Mouse (Mus musculus): Measurements from ENCODE around the gene Top2b. TPM values are rescaled to one million over a fixed set of nuclear protein-coding genes. Genes with fewer than 3 reads are reported as not detected.

Gene Top2b
- polyA plus RNA-seq, 1 experiment: 12.4 TPM

DNA sequence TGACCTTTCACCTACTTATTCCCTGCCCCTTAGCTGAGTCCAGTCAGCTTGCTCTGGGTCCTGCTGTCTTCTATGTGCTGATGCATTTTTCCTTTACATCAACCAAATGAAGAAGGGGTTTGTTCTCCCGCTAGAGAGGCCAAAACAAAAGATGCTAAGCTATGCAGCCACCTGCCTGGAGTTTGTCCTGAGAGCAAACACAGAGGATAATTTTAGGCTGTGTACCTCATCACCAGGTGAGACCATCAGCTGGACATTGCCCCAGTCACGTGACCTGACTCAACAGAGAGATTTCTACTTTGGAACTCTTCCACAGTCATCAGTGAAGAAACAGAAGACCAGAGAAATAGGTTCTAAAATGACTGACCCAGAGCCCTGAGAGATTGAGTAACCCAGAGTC is 114.5 kb downstream of the Top2b start:
- H3K36me3 ChIP-seq (ENCODE audit: control insufficient read depth, insufficient read depth): no peaks in the 10 kb centered on the region
- no peaks in the 10 kb centered on the region for H3K79me3 ChIP-seq (ENCODE audit: low read depth)
- TF ChIP-seq MAX (IDR thresholded peaks at IDR 0.05) (no peak), MYOD1 (IDR thresholded peaks at IDR 0.05; ENCODE audit: control insufficient read depth, insufficient read length, low read depth) (no peak), FOSL1 (IDR thresholded peaks at IDR 0.05; ENCODE audit: insufficient read depth, low read length, poor library complexity, severe bottlenecking) (no peak), MYOG (IDR thresholded peaks at IDR 0.05; ENCODE audit: control insufficient read depth, extremely low read depth, insufficient read length) (no peak), USF1 (IDR thresholded peaks at IDR 0.05; ENCODE audit: low read depth) (no peak), CEBPB (IDR thresholded peaks at IDR 0.05; ENCODE audit: low read depth) (no peak), CTCF (IDR thresholded peaks at IDR 0.05; ENCODE audit: control insufficient read depth, insufficient read depth, insufficient read length) (no peak)
- H3K79me2 ChIP-seq (ENCODE audit: control insufficient read depth, insufficient read depth): no peaks in the 10 kb centered on the region
- H3K4me3 ChIP-seq (ENCODE audit: insufficient read depth, poor library complexity, severe bottlenecking): no peak overlapping the region
- no peak overlapping the region for H3ac ChIP-seq (ENCODE audit: control insufficient read depth, insufficient read length, low read depth)
- H3K27me3 ChIP-seq (ENCODE audit: control insufficient read depth, insufficient read depth, insufficient read length): no peaks in the 10 kb centered on the region

DNA sequence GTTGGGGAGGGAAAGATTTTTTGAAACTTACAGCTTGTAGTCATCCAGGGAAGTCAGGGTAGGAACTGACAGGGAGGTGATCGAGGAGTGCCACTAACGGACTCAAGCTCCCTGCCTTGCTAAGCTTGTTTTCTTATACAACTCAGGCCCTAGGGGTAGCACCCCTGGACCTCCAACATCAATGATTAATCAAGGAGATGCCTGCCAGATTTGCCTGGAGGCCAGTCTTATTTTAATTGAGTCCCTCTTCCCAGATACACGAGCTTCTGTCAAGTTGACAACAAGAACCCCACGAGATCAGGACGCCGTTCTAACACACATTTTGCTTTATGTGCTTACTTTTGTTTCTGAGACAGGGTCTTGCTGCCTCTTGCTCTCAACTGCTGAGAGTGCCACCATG is 115.6 kb downstream of the Top2b start:
- no peaks in the 10 kb centered on the region for H3K36me3 ChIP-seq (ENCODE audit: control insufficient read depth, insufficient read depth)
- no peak overlapping the region for H3ac ChIP-seq (ENCODE audit: control insufficient read depth, insufficient read length, low read depth)
- H3K4me3 ChIP-seq (ENCODE audit: insufficient read depth, poor library complexity, severe bottlenecking): no peak overlapping the region
- no peaks in the 10 kb centered on the region for H3K27me3 ChIP-seq (ENCODE audit: control insufficient read depth, insufficient read depth, insufficient read length)
- H3K79me3 ChIP-seq (ENCODE audit: low read depth): no peaks in the 10 kb centered on the region
- H3K79me2 ChIP-seq (ENCODE audit: control insufficient read depth, insufficient read depth): no peaks in the 10 kb centered on the region
- TF ChIP-seq MYOG (IDR thresholded peaks at IDR 0.05; ENCODE audit: control insufficient read depth, extremely low read depth, insufficient read length): no peak
- TF ChIP-seq CEBPB (IDR thresholded peaks at IDR 0.05; ENCODE audit: low read depth): no peak
- no peak for TF ChIP-seq MYOD1 (IDR thresholded peaks at IDR 0.05; ENCODE audit: control insufficient read depth, insufficient read length, low read depth)
- TF ChIP-seq MAX (IDR thresholded peaks at IDR 0.05): no peak
- no peak for TF ChIP-seq CTCF (IDR thresholded peaks at IDR 0.05; ENCODE audit: control insufficient read depth, insufficient read depth, insufficient read length)
- no peak for TF ChIP-seq FOSL1 (IDR thresholded peaks at IDR 0.05; ENCODE audit: insufficient read depth, low read length, poor library complexity, severe bottlenecking)
- TF ChIP-seq USF1 (IDR thresholded peaks at IDR 0.05; ENCODE audit: low read depth): no peak

DNA sequence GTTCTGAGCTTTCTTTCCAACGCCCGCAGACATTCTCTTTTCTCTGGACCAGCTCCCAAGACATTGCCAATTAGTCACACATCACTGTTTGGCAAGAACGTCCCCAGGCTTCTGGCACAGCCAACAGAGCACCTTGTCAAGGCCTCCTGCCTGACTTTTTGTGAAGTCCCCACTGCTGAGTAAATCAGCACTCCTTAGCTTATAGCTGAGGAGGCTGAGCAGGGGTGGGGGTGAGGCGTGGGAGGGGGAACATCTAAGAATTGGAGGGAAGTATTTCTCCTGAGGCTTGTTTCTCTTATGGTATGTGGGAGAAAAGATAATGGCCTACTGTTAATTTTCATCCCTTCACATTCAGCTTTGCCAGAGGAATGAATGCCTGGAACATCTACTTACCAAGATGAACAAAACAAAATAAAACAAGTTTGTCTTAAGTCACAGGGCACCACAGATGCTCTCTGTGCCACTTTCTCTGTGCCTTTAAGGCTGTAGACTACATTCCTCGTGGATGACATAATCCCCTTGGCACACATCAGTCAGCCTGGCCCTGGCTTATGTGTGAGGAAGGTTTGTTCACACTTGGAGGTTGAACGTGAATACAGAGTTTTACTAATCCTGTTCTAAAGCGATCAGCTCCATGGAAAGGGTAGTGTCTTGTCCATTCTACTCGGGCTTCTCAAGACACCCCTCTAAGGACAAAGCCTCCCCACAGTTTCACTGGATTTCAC is 118.8 kb downstream of the Top2b start:
- no peaks in the 10 kb centered on the region for H3K79me3 ChIP-seq (ENCODE audit: low read depth)
- H3ac ChIP-seq (ENCODE audit: control insufficient read depth, insufficient read length, low read depth): no peak overlapping the region
- H3K27me3 ChIP-seq (ENCODE audit: control insufficient read depth, insufficient read depth, insufficient read length): no peaks in the 10 kb centered on the region
- no peak for TF ChIP-seq MAX (IDR thresholded peaks at IDR 0.05)
- no peak for TF ChIP-seq CTCF (IDR thresholded peaks at IDR 0.05; ENCODE audit: control insufficient read depth, insufficient read depth, insufficient read length)
- no peak for TF ChIP-seq USF1 (IDR thresholded peaks at IDR 0.05; ENCODE audit: low read depth)
- TF ChIP-seq FOSL1 (IDR thresholded peaks at IDR 0.05; ENCODE audit: insufficient read depth, low read length, poor library complexity, severe bottlenecking): no peak
- TF ChIP-seq MYOD1 (IDR thresholded peaks at IDR 0.05; ENCODE audit: control insufficient read depth, insufficient read length, low read depth): no peak
- TF ChIP-seq MYOG (IDR thresholded peaks at IDR 0.05; ENCODE audit: control insufficient read depth, extremely low read depth, insufficient read length): no peak
- TF ChIP-seq CEBPB (IDR thresholded peaks at IDR 0.05; ENCODE audit: low read depth): no peak
- H3K4me3 ChIP-seq (ENCODE audit: insufficient read depth, poor library complexity, severe bottlenecking): no peak overlapping the region
- no peaks in the 10 kb centered on the region for H3K79me2 ChIP-seq (ENCODE audit: control insufficient read depth, insufficient read depth)
- no peaks in the 10 kb centered on the region for H3K36me3 ChIP-seq (ENCODE audit: control insufficient read depth, insufficient read depth)

Other genes starting within 250 kb of the Top2b start
- 7.4 TPM for gene Ngly1, start 115.9 kb upstream of the Top2b start, polyA plus RNA-seq (2012; fragmentation: generic; extraction: Trizol)
- gene Oxsm, start 115.4 kb upstream of the Top2b start, polyA plus RNA-seq (2012; fragmentation: generic; extraction: Trizol): 3.6 TPM